Mouse (Mus musculus) heart, adult 8-10 months (tissue): ENCODE data around the gene Abca12. TPM values are rescaled to one million over a fixed set of nuclear protein-coding genes. Genes with fewer than 3 reads are reported as not detected.
A peak's percentile ranks its signal among the peaks of the same experiment; 100 is the strongest.

Source experiments
- DNase-seq: peaks from one replicate; pipeline ENCODE4 v3.0.0; 2022; ENCODE audit warnings: low spot score
- total RNA-seq, 4 experiments: library from RNA; stranded (reverse); gene quantifications; 2 replicates each; pipeline ENCODE4 v1.2.4; 2022

Gene Abca12
- 1 to 10 TPM; 4.1 to 7.2 (median 4.9) TPM for total RNA-seq

GRCm38 (mm10) chr1:71414810-71415209 is at the start of gene Abca12:
Gene Abca12 (minus strand): TSS chr1:71414910.
- DNase-seq: no peak

DNA sequence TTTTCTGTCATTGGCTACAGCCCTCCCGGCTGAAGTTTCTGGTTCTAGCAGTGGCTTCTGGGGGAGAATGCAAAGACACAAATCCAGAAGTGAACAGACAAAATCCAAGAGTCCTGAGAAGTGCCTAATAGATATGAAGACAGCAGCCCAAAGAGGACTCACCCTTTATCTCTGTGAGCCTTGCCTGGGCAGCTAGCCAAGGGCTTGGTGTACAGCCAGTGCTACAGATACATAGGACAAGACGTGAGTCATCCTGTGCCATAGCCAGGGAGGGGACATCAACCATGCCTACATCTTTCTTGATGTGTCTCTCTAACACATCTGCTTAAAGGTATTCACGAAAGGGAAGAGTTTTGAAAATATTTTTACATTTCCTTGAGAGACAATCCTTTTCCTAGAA is 43.3 kb upstream of the Abca12 start:
- peak; percentile 26 for DNase-seq

GRCm38 (mm10) chr1:71447424-71447823 is 32.7 kb upstream of the Abca12 start:
- DNase-seq: no peak

GRCm38 (mm10) chr1:71421741-71422333 is 7.1 kb upstream of the Abca12 start:
- DNase-seq: no peak

DNA sequence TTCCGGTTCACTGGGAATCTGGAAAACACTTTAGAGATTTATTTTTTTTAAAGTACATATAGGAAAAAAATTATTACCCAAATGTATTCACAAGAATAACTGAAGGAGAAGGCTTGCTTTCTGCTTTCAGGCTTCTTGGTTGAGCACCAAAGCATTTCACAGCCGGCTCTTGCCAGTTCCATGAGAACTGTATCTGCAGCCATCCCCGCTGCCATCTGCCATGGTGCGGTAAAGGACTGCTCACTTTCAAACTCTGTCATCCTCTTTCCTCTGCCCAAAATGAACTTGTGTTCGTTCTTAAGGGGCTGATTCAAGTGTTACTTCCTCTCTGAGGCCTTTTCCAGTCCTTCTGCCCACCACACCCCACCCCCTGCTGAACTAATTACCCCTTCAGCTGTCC is 3.8 kb upstream of the Abca12 start:
- no peak for DNase-seq

GRCm38 (mm10) chr1:71417951-71418350 is 3.2 kb upstream of the Abca12 start:
- no peak for DNase-seq

DNA sequence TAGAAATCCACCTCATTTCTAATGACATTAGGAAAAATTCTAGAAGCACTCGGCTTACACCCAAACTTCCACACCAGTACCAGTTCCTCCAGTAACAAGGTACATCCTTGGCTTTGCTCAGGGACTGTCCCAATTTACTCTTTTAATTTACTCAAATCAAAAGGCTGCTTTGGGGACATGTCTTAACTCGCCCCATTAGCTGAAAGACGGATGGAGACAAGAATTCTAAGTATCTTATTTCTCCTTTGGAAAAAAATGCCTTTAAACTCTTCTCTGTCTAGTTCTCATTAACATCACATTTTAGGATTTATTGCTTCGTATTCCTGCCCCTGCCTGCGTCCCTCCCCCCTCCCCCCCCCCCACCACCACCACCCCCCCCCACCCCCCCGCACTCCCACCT is 626 bp downstream of the Abca12 start:
- no peak for DNase-seq

GRCm38 (mm10) chr1:71413114-71413513 is 1.6 kb downstream of the Abca12 start:
- no peak for DNase-seq

GRCm38 (mm10) chr1:71407711-71408110 is 7.0 kb downstream of the Abca12 start:
- no peak for DNase-seq

DNA sequence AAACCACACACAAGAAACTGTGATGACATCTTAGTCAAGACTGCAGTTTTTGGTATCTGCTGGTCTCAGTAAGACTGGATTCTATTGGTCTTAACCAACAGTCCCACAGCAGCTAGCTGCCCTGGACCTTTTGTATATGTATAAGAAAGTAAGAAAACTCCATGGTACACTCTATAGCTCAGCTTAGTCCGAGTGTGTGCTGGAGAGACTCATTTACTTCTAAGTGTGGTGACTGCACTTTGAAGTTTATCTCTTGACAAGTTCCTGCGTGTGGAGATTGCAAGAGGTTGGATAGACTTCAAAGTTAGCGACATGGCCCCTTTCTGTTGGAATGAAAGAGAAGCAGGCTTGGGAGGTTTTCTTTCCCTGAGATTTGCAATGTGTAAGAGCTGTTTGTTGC is 17.1 kb downstream of the Abca12 start:
- DNase-seq: no peak

GRCm38 (mm10) chr1:71396105-71396504 is 18.6 kb downstream of the Abca12 start:
- no peak for DNase-seq

GRCm38 (mm10) chr1:71394177-71394576 is 20.5 kb downstream of the Abca12 start:
- no peak for DNase-seq

- no peak for DNase-seq
These were observed 21.2 kb downstream of the Abca12 start for GRCm38 (mm10) chr1:71393489-71393888.

DNA sequence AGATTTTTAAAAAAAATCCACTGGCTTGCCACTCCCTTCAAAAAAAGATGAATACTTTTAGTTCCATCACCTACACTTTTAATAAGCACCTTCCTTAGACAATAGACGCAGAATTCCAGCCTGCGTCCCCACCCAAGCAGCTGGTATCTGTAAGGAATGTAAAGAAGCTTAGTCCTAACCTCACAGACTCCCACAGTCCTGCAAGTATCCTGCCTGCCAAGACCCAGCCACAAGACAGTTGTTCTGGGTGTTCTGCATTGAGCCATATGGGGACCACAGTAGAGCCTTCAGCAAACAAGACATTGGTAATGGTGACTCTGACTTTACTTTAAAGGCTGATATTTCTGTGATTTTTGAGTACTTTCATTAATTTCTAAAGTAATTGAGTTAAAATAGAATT is 22.2 kb downstream of the Abca12 start:
- no peak for DNase-seq

DNA sequence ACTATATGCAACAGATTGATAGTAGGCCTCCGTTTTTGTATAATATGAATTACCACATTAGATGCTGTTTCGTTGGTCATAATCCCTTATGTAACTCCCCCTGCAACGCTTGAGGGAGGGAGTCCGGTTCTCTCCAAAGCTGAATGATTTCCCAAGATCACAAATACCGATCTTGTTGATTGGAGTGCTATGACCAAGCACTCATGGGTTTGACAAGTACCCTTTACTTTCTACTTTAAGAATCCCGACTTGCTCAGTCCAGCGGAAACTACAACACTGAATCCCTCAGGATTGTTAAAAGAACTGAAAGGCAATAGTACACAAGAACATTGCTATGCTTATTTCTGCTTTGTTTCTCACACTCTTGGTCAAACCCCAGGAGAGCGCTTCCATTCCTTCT is 28.1 kb downstream of the Abca12 start:
- no peak for DNase-seq

GRCm38 (mm10) chr1:71384098-71384497 is 30.6 kb downstream of the Abca12 start:
- no peak for DNase-seq

GRCm38 (mm10) chr1:71373090-71373489 is 41.6 kb downstream of the Abca12 start:
- no peak for DNase-seq

DNA sequence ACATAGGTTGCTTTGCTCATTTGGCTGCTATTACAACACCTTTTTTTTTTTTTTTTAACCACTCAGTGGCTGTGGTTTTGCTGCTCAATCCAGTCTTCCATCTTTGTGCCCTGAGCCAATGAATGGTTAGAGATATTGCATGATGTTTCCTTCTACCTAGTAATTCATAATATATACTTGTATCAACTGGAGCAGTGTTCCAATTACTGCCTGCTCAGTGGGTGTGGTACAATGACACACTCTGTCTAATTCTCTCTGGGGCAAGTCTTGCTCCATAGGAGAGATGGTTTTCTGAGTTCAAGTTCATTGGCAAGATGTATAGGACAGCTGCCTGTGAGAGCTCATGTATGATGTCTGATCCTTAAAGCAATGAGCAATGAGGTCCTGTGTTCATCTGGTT is 44.4 kb downstream of the Abca12 start:
- no peak for DNase-seq

- no peak for DNase-seq
These were observed 46.9 kb downstream of the Abca12 start for GRCm38 (mm10) chr1:71367770-71368169.

DNA sequence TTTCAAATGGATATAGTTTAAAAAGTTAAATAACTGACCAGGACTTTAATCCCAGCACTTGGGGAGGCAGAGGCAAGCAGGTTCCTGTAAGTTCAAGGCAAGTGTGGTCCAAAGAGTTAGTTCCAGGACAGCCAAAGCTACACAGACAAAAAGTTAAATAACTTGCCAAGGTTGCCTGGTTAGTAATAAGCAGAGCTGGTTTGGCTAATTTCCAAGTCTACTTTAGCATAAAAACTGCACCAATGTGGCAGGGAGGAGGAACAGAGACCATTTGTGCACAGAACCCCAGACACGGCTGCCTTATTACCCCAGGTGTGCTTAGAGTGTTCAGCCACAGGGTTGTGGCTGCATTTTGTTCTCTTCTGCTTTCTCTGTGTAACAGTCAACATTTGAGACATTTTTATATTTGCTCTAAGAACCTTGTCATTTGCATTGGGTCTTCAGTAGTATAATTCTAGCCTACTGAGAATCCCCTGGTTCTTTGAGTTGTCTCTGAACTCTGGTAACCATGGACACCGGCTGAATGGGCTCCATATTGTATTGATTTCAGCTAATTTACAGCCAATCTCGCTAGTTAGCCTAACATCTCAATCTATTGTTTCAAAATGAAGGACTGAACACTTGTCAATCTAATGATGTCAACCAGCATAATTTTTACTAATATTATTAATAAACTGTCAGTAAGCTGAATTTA is 71.7 kb downstream of the Abca12 start:
- no peak for DNase-seq

DNA sequence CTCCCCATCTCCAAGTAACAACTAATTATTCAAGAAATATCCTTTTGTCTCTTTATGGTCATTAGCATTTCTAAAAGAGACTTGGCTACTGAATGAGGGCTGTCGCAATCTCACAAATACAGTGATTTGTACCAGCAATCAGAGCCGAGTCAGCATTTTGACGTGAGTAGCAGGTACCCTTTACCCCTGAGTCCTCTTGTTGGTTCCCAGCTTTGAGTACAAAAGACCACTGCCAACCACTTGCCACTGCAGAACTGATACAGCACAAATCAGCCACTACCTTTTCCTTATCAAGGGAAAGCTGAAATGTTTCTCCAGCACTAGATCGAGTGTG is 72.5 kb downstream of the Abca12 start:
- DNase-seq: no peak

DNA sequence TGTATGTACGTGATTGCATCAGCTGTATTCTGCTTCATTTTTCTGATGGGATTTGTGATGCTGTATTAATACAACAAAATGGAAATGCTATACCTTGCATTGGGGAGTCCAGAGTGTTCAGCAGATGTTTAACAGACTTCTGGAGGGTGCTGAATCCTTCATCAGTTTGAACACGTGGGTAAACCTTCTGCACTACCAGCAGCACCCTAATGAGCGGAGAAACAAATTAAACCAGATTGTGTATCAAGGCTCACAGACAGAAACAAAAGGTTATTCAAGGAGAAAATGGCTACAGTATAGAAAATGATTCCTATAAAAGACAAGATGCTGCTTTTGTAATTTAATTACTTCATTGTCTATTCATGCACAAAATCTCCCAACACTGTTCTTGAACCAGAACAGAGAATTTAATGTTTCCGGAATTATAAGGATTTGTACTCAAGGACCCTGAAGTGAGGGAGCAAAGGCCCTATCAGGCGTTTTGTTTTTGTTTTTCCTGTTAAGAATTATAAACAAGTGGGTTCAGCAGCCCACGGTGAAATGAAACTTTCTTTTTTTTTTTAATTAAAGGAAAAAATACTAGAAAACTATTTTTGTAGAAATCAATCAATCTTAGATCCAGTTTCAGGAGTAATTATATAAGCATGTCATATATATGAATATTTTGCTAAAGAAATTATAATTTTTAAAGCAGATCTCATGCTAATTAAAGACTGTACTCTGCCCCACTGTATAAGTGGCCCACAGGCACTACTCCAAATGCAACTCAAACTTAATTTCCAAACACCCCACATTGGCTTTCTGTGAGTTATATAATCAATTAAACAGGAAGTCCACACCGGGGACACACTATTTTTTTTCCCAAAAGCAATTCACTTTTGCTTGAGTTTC is 73.1 kb downstream of the Abca12 start:
- DNase-seq: no peak
